Mouse (Mus musculus) C2C12 (cell line): ENCODE results near the gene Lhx8.

Experiments used
- CTCF ChIP-seq: IDR thresholded peaks from one replicate; pipeline ENCODE4 v1.5.1; 2011; ENCODE audit not compliant: control insufficient read depth, insufficient read depth, insufficient read length
- USF1 ChIP-seq: IDR thresholded peaks from one replicate; pipeline ENCODE4 v1.6.1; 2011; ENCODE audit warnings: low read depth, mild to moderate bottlenecking, control low read depth, moderate library complexity

- TF ChIP-seq USF1 (no peak), CTCF (peak; percentile 98)
Measured at GRCm38 (mm10) chr3:154269757-154270366, 60.6 kb downstream of the Lhx8 start.
